Mouse (Mus musculus) frontal cortex, postnatal 10 days (tissue): Measurements from ENCODE around the gene Fgf9.

Experiments used
- DNase-seq, 2 experiments: peaks; one replicate each; pipeline ENCODE4 v3.0.0; 2022; ENCODE audit warnings: low spot score in 2 of 2, mixed read lengths in 1 of 2

Gene Fgf9

DNA sequence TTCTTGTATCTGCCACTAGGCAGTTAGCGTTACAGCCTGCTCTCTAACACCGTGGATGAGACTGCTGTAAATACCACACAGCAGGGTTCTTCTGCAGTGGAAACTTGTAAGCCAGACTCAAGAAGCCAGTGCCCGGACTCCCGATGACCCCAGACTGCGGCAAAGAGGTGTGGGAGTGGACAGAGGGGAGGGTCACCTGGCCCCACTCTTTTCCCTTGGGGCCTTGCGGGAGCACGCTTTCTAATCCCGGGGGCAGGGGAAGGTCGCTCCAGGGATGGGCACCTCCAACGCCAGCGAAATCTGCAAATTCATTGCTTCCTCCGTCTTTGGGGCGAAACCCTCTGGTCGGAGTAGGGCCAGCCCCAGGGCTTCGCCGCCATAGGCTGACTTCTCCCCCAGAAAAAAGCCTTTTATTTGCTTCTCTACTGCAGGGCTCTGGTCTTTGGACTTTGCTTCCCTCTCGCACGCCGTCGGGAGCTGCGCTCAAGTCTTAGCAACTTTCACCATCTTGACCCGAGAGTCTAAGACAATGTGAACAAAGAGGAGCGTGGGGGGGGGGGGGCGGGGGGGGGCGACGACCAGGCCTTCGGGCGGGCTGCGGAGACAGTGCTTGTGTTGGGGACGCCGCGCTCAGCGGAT, at the start of gene Fgf9:
Fgf9 (plus strand) TSS at position 67 of the 639 bp plus-strand sequence.
- DNase-seq: no peak

DNA sequence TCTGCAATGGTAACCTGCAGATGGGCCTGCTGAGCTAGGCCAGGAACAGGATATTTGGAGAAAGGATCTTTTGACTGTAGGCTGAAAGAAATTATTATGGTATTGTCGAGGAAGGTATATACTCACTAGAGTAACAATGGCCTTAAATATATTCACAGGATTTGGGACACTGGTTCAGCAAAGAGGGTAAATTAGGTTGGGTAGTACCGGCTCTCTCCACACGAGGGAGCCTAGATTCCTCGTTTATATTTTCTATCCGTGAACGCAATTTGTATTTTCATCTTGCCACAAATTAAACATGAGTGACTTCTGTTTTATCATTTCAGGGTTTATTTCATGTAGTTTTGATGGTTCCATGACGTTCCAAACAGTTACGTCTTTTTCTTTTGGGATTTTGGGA, 35.8 kb upstream of the Fgf9 start:
- peak in 1 of 2 experiments; percentile 59 for DNase-seq

DNA sequence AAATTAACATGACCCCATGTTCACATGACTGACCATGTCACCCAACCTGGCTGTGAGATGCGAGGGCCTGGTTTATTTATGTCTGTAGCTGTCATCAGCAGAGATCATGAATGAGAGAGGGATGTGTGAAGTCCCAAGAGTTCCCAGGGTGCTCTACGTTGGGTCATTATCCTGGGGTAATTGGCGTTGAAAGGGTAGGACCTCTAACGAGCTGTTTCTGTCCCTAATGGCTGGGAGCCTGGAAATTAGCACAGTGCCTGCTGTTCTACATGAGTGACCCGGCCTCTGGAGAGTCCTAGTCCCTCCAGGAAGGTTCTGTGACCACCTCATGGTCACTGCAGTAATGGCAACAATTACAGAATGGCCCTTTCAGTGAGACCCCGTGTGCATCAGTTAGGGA, 34.2 kb upstream of the Fgf9 start:
- DNase-seq: no peak

DNA sequence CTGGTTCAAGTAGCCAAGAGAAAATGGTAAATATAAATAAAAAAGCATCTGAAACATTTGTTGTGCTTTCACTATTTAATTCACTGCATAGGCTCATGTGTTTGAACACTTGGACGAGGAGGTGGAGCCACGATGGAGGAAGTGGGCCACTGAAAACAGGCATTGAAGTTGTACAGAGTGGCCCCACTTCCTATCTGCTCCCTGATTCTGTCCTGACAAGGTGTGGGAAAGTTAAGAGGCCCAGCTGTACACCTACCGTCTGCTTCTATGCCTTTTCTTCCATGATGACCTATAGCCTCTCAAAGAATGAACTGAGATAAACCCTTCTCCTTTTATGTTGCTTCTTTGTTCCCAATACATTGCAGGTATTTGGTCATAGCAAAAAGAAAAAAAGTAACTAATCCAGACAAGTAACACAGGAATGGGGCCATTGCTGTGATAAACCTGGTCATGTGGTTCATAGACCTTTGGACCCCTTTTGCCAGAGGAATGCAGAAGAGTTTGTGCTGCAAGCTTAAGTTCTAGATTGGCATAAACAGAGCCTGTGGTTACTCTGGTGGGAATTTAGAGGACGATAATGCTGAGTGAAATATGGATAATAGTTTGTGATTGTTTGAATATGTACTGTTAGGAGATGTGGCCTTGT, 23.6 kb upstream of the Fgf9 start:
- DNase-seq: no peak

- DNase-seq: no peak
Measured at GRCm38 (mm10) chr14:58050691-58051090, 19.7 kb upstream of the Fgf9 start.

GRCm38 (mm10) chr14:58067586-58067985, 2.8 kb upstream of the Fgf9 start:
- no peak for DNase-seq

GRCm38 (mm10) chr14:58068641-58069040, 1.7 kb upstream of the Fgf9 start:
- no peak for DNase-seq

DNA sequence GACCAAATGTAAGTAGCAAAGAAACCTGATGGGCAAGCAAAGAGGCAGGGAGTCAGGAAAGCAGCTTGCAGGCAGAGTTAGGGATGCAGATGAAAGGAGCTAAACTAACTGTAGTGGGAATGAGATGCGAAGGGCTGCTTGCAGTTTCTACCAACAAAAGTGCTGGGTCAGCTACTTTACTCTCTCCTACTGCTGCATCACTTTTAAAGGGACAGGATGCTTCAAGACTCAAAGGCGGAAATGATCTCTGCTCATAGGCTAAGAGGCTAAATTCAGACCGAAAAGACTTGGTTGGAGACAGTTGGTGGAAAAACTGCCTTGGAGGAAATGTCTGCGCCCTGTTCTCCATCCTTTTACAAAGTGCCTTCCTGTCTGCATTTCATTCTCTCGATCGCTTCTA, 420 bp upstream of the Fgf9 start:
- DNase-seq: no peak

- peak in 1 of 2 experiments; percentile 35 for DNase-seq
Measured at GRCm38 (mm10) chr14:58071120-58071641, 834 bp downstream of the Fgf9 start.

DNA sequence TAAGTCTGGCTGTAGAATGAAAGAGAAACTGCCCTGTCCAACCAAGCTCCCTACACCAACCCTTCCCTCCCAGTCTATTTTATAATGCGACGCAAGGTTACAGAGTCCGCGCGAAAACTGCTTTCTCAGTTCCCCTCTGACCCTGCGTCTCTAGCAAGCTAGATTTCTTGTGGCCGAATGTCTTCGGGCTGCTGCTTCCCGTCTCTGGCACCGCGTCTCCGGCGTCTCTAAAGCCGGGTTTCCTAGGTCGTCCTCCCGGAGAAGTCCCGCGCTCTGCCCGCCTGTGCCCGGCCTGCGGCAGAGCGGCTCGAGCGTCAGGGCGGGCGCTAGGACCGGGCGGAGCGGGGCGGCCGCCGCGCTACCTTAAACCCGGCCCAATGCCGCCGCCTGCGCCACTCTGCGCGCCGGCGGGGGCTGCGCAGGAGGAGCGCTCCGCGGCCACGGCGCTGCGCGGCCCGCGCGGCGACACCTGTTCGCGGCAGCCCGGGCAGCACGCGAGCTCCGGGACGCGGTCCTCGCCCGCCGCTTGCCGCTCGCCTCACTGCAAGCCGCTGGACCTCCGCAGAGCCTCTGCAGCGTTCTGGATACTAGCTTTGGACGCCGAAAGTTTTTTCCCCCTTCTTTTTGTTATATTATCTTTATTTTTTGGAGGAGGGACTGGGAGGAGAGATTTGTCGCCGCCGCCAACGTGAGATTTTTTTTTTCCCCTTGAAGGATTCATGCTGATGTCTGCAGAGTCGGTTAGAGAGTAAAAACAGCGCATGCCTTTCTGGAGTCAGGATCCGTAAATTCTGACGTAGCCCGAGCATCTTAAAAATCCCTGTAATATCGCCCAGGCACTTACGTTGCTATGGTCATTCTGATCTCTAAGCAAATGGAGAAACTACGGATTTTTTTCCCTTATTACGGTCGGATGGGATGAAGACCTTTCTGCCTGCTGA, 1.8 kb downstream of the Fgf9 start:
- DNase-seq: peak in 1 of 2 experiments; percentile 64

GRCm38 (mm10) chr14:58072771-58073501, 2.6 kb downstream of the Fgf9 start:
- no peak for DNase-seq

- DNase-seq: no peak
Measured at GRCm38 (mm10) chr14:58073936-58074335, 3.6 kb downstream of the Fgf9 start.

GRCm38 (mm10) chr14:58074621-58075432, 4.5 kb downstream of the Fgf9 start:
- peak in 1 of 2 experiments; percentile 50 for DNase-seq

DNA sequence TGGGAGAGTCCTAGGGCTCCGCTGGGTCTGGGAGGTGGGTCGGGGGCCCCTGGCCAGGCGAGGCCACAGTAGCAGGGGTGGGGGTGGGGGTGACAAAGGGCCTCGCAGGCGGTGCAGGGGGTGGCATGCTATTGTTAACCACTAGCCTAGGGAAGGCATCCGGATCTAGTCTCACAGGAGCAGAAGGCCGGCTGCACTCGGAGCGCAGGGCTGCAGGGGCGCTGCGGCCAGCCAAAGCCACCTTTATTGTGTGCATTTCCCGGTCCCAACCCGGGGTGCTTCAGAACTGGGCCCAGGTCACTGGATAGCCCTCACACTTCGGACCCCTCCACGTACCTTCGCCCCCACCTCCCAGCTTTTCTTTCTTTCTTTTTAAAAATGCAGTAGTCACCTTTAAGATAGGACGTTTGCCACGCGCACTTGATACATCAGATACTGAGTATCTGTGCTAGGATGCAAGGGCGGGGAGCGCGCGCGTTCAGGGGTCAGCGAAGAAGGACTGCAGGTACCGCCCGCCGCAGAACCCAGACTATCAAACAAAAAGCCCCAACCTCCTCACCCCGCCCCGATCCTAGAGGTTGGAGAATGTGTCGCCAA, 5.2 kb downstream of the Fgf9 start:
- peak in 1 of 2 experiments; percentile 24 for DNase-seq

DNA sequence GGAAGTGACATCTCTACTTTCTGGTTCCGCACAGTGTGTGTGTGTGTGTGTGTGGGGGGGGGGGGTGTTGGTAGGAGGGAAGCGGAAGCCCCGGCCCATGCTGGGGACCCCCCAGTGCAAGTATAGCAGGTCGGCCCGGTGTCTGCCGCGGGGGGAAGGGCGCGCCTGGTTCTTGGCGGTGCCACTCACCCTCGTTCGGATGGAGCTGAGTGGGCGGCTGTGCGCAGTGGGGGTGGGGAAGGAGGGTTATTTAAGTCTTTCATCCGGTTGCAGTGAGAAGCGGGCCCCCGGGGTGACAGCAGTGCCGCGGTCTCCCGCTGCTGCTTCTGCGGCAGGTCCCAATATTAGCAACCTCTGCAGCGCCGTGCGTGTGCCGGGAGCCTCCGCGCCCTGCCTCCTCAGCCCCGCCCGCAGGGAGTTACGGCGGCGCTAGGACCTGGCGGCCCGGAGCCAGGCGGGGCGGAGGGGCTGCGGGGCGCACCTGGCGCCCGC, 5.7 kb downstream of the Fgf9 start:
- DNase-seq: peak; percentile 72 to 73

DNA sequence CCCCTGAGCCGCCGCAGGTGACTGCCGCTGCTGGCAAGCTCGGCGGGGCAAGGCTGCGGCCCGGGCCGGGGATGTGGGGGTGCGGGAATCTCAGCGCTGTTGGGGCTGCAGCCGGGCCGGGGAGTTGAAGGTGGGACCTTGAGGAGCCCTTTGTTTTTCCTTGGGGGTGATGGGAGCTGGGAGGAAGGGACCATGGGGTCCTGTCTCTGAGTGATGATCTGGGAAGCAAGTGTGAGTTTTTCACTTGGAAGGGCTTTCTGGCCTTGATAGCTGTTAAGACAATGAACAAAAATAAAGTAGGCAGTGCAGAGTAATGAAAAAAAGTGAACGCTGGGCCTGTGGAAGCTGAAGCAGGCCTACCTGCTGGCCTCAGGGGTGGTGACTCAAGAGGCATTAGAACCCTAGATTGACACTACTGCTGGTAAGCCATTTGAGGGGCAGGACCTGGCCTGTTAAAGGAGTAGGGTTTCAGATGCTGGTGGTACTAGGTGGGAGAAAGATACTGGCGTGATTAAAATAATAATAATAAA, 6.4 kb downstream of the Fgf9 start:
- no peak for DNase-seq

GRCm38 (mm10) chr14:58079471-58079870, 9.1 kb downstream of the Fgf9 start:
- DNase-seq: no peak

DNA sequence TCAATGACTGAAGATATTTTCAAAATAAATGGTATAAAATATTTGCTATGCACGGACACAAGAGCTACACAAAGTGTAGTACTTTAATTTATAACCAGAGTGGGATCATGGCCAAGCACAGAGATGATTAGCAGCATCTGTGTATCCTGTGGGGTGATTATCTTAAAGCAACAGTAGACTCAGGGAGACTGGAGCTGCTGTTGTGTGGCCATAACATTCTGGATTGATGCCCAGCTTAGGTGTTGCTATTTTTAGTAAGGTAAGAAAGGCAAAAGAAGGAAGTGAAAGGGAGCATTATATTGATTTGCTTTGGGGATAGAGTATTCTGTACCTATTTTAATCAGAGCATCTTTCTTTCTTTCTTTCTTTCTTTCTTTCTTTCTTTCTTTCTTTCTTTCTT, 11.6 kb downstream of the Fgf9 start:
- no peak for DNase-seq

DNA sequence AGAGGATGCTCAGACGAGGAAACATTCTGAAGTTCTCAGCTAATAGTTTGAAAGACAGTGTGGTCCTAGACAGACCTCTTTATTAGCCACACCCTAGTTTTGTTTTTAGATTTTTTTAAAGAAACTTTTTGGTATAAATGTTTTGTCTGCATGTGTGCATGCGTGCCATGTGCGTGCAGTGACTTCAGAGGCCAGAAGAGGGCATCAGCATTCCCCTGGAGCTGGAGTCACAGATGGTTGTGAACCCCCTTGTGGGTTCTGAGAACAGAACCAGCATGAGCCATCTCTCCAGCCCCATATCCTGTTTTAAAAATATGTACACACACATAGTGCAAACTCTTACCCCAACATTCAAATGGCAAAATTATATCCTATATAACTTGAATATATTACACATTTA, 13.9 kb downstream of the Fgf9 start:
- no peak for DNase-seq

DNA sequence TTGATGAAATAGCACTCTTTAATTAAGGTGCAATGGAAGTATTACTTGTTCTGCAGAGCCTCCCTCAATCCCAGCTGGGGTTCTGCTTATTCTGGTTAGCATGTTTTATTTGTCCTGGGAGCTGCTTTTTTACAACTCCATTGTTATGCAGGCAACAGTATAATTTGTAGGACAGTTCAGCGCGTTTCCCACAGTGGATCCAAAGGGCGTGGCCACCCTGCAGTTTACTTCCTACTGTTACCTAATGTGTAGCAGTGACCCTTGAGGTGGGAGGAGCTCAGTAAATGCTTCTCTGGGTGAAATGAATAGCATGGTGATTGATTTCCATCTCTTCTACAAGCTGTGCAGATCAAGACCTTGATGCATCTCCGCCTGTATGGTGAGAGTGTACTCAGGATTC, 17.0 kb downstream of the Fgf9 start:
- DNase-seq: no peak
